Mouse (Mus musculus): ENCODE data around the gene Zfp488. TPM values are rescaled to one million over a fixed set of nuclear protein-coding genes. Genes with fewer than 3 reads are reported as not detected.

The Zfp488 gene
- total RNA-seq (2022): not detected

DNA sequence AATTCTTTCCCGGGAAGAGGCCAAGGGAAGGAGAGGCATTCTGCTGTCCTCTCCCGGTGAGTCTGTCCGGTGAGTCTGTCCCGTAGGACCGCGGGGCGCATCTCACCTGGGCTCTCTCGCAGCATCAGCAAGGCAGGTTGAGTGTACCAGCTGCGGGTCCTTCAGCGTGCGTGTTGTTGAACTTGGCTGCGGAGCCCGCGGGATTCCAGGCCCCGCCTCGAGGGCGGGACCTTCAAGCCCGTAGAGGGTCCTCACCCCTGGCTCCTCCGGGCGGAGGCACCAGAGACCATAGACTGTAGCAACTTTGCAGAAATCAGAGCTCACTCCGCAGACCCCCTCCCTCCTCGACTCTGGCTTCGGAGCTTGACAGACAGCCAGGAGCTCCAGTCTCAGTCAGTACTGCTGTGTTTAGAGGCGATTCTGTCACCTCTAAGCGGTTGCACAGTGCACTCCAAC is at the start of gene Zfp488:
TSS of gene Zfp488 (minus strand) at position 161 of the 456 bp plus-strand sequence.
- DNase-seq (ENCODE audit: low spot score): no peak

- DNase-seq (ENCODE audit: low spot score): no peak
Measured at GRCm38 (mm10) chr14:34026710-34027109, 48.1 kb upstream of the Zfp488 start.

- DNase-seq (ENCODE audit: low spot score): no peak
Measured at GRCm38 (mm10) chr14:34016938-34017337, 38.4 kb upstream of the Zfp488 start.

DNA sequence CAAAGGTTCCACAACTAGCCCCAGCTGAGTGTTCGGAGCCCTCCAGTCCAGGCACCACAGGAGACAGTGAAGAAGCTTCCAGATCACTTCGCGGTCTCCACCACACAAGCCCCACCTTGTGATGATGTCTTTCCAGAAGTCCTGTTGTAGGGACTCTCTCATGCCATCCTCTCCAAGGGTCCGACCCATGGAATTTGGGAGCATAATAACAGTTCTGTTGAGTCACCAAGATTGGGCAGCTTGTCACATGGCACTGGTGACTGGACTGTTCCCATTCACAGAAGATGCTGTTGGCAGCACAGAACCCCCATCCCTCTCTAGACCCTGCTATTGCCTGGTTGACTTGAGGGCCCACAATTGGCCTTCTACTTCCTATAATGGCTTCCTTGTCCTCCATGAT is 37.8 kb upstream of the Zfp488 start, which contains the start of gene Gm5460:
TSS of gene Gm5460 (plus strand) at position 378 of the 400 bp plus-strand sequence.
- DNase-seq (ENCODE audit: low spot score): no peak

GRCm38 (mm10) chr14:34015063-34015462 is 36.5 kb upstream of the Zfp488 start, which contains the start of gene Gm30083:
Gene Gm30083 (minus strand): TSS chr14:34015182.
- DNase-seq (ENCODE audit: low spot score): no peak

GRCm38 (mm10) chr14:34002358-34002757 is 23.8 kb upstream of the Zfp488 start:
- no peak for DNase-seq (ENCODE audit: low spot score)

DNA sequence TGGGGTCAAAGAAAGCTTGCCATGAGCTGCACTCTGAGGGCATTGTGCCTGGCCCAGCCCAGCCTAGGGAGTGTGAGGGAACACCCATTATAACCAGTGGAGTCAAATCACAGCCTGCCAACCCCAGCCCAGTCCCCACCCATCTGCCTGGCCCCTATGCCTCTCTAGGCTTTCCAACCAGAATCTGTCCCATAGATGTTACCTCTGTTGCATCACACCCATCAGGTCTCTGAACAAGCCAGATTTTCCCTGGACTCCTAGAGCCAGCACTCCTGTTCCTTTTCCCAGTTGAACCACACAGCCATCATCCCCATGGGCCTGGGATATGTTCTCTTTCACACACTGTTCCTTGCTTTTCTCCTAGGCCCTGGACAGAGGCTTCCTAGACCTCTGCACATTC is 22.9 kb upstream of the Zfp488 start:
- DNase-seq (ENCODE audit: low spot score): no peak

GRCm38 (mm10) chr14:34000076-34000475 is 21.5 kb upstream of the Zfp488 start:
- DNase-seq (ENCODE audit: low spot score): no peak

DNA sequence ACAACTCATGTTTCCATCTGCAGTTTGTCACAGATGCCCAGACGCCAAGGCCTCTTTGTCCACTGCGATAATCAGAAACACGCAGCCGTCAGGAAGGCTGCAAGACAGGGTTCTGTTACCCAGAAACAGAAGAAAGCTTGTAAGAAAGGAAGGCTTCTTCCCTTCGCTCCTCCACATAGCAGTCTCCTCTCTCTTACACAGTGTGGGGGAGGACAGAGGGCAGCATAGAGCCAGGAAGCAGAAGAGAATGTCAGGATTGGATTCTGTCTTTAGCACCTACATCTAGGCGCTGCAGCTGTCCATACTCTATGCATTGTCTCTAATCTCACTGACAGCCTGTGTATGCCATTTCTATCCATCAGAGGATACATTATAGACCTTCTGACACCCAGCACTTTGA is 18.9 kb upstream of the Zfp488 start:
- DNase-seq (ENCODE audit: low spot score): no peak

DNA sequence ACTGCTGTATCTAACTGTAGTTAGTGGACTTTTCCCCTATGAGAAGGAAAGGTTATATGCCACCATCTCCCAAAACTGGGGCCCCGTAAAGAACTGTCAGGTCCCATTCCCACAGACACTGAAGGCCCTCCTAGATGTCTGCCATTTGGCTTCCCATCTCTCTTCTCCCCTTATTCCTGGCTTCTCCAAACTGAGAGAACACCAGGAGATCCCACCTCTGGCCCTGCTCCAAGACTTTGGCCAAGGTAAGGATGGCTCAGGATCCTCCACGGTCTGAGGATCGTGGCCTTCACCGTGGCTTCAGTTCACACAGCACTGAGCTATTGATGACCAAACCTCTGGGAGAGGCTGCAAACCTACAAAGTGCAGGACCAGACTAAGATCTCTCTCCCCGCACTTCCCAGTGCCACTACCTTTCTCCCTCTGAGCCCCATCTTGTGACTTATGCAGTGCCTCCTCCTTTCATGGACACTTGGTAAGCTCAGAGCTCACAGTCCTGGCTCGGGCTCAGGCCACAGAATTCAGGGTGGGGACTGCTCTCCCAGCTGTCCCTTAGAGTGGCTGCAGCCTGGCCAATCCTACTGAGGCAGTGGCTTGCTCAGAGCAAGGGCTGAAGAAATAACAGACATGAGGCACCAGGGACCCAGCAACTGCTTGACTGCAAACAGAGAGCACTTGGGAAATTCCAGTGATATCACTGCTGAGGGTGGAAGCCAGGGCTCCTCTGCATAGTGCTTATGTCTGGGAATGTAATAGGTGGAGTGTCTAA is 15.1 kb upstream of the Zfp488 start:
- no peak for DNase-seq (ENCODE audit: low spot score)

GRCm38 (mm10) chr14:33993051-33993450 is 14.5 kb upstream of the Zfp488 start:
- DNase-seq (ENCODE audit: low spot score): no peak

- DNase-seq (ENCODE audit: low spot score): no peak
Measured at GRCm38 (mm10) chr14:33991971-33992370, 13.4 kb upstream of the Zfp488 start.

DNA sequence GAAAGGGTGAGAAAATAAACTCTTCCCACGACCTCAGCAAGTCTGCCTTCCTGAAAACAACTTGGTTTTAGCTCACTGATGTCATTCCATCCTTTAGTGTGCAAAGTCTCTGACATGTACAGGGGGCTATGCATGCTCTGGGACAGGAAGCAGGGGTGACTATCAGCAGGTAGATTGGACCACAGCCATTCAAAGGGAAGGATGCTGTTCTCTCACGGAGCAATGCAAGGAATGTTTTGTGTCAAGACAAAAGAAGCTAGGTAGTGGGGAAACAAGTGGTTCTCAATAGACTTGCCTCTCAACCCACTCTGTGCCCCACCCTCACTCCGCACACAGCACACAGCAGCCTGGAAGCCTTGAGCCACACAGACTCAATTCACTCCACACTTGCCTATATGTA is 10.6 kb upstream of the Zfp488 start:
- DNase-seq (ENCODE audit: low spot score): no peak

DNA sequence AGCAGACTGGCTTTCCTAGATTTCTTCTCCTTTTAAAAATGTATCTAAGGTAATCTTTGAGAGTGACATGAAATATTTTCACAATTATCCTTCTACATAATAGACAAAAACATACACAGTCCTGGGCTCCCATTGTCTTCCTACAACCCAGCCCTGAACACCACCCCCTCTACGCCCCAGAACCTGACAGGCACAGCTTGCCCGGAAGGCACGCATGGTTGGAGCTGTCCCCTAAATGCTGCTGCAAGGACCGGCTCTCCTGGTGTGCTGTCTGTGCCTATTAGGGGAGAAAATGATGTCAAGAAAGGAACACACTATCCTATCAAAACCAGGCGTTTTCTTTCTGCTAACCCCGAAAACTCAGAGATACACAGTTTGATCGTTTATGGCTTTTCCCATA is 816 bp downstream of the Zfp488 start:
- DNase-seq (ENCODE audit: low spot score): no peak

- DNase-seq (ENCODE audit: low spot score): no peak
Measured at GRCm38 (mm10) chr14:33974752-33975151, 3.8 kb downstream of the Zfp488 start.

DNA sequence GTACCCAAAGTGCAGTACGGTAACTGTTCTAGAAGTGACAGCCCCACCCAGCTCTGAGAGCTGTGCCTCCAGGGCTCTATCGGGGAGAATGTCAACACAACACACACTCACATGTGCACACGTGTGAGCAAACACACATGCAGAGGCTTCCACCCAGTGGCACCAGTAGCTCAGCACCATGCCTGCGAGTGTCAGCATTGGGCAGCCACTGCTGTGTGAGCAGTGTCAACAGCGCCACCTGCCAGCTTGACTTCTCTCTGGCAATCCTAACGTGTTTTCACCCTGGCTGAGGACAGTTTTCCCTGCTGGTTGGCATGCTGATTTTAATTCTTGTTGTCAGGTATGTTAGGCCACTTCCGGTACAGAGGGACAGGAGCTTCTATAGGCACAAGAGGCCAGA is 5.9 kb downstream of the Zfp488 start:
- no peak for DNase-seq (ENCODE audit: low spot score)

GRCm38 (mm10) chr14:33965675-33966074 is 12.9 kb downstream of the Zfp488 start:
- DNase-seq (ENCODE audit: low spot score): no peak

- DNase-seq (ENCODE audit: low spot score): peak; percentile 21
Measured at GRCm38 (mm10) chr14:33959341-33959740, 19.2 kb downstream of the Zfp488 start.

DNA sequence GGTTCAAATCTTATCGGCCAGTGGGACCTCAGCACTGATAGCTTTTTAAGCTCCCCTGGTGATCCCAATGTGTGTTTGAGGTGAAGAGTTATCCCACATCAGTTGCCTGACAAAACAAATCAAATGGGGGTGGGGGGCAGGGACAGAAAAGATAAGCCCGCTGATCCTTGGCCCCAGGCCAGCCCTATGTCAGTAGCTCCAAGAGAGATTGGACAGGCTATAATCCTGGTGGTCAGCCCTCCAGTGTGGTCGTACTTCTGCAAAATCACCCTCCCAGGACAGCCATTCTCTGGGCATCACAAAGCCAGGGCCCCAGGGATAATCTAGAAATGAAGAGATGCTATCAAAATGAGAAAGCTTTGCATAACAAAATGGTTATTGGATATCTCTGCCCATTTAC is 19.7 kb downstream of the Zfp488 start:
- DNase-seq (ENCODE audit: low spot score): no peak

GRCm38 (mm10) chr14:33958186-33958585 is 20.4 kb downstream of the Zfp488 start:
- DNase-seq (ENCODE audit: low spot score): no peak

GRCm38 (mm10) chr14:33956055-33956454 is 22.5 kb downstream of the Zfp488 start:
- DNase-seq (ENCODE audit: low spot score): no peak

- no peak for DNase-seq (ENCODE audit: low spot score)
Measured at GRCm38 (mm10) chr14:33953761-33954160, 24.8 kb downstream of the Zfp488 start, which contains the start of gene Rbp3. Gene Rbp3 (plus strand): TSS chr14:33954003.

- DNase-seq (ENCODE audit: low spot score): no peak
Measured at GRCm38 (mm10) chr14:33952233-33952981, 26.2 kb downstream of the Zfp488 start.

Data from heart, adult 8-10 months (tissue).